Mouse (Mus musculus): ENCODE results near the gene Zdhhc24. TPM values are rescaled to one million over a fixed set of nuclear protein-coding genes. Genes with fewer than 3 reads are reported as not detected.

The Zdhhc24 gene
- polyA plus RNA-seq, 1 experiment: 23.6 TPM

DNA sequence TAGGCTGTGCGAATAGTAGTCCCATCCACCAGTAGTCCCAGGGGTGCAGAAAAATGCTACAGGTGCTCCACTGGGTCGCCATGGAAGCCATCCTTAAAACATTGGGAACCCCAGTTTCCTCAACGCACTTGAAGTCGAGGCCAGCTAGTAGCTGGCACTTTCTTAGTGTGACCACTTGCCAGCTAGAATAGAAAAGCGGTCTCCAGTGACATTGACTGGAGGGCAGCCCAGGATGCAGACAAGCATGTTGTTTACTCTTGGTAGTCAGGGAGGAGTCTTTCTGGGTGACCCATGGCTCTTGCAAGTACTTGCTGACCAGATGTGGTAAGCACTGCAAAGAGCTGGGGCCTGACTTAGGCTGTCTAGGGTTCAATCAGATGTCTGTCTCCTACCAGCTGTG is 50.3 kb downstream of the Zdhhc24 start:
- 52% methylated on average over 5 of the region's 5 CpGs for WGBS
- TF ChIP-seq CTCF (IDR thresholded peaks at IDR 0.05; ENCODE audit: insufficient read depth, low read length) (no peak), POLR2A (IDR thresholded peaks at IDR 0.05; ENCODE audit: borderline replicate concordance, extremely low read depth, low read depth, low read length) (no peak)
- Histone ChIP-seq H3K4me1 (ENCODE audit: control insufficient read depth, insufficient read depth, low read length) (no peaks in the 10 kb centered on the region), H3K4me3 (replicated peaks; ENCODE audit: extremely low read depth, low read depth, low read length) (no peak overlapping the region)
- no peak for DNase-seq

Other genes with a start within 250 kb of the Zdhhc24 start
- 0.20 and 0.65 TPM in 2 replicates for gene Gm960, start 180.0 kb upstream of the Zdhhc24 start, polyA plus RNA-seq (2012; rRNA removed)
- gene Sptbn2, start 167.5 kb upstream of the Zdhhc24 start, polyA plus RNA-seq (2012; rRNA removed): 1.3 and 4.4 TPM in 2 replicates
- gene Rbm4b, start 122.2 kb upstream of the Zdhhc24 start, polyA plus RNA-seq (2012; rRNA removed): 6.8 and 7.6 TPM in 2 replicates
- gene Rbm4, start 84.8 kb upstream of the Zdhhc24 start, polyA plus RNA-seq (2012; rRNA removed): 28.6 and 36.1 TPM in 2 replicates
- gene Gm21992, start 67.1 kb upstream of the Zdhhc24 start, polyA plus RNA-seq (2012; rRNA removed): 7.6 and 13.5 TPM in 2 replicates
- gene Rbm14, start 67.0 kb upstream of the Zdhhc24 start, polyA plus RNA-seq (2012; rRNA removed): 42.4 and 52.1 TPM in 2 replicates
- 32.5 and 44.7 TPM in 2 replicates for gene Ccs, start 39.3 kb upstream of the Zdhhc24 start, polyA plus RNA-seq (2012; rRNA removed)
- gene Ccdc87, start 39.3 kb upstream of the Zdhhc24 start, polyA plus RNA-seq (2012; rRNA removed): 0.33 and 0.46 TPM in 2 replicates
- gene Ctsf, start 23.5 kb upstream of the Zdhhc24 start, polyA plus RNA-seq (2012; rRNA removed): 48.7 and 76.1 TPM in 2 replicates
- 0.44 and 22.2 TPM in 2 replicates for gene Actn3, start 759 bp upstream of the Zdhhc24 start, polyA plus RNA-seq (2012; rRNA removed)
- 7.5 and 9.0 TPM in 2 replicates for gene Bbs1, start 28.0 kb downstream of the Zdhhc24 start, polyA plus RNA-seq (2012; rRNA removed)
- gene Dpp3, start 49.6 kb downstream of the Zdhhc24 start, polyA plus RNA-seq (2012; rRNA removed): 70.3 and 89.2 TPM in 2 replicates
- gene Peli3, start 64.5 kb downstream of the Zdhhc24 start, polyA plus RNA-seq (2012; rRNA removed): 5.5 and 5.8 TPM in 2 replicates
- 19.5 and 20.5 TPM in 2 replicates for gene Mrpl11, start 83.5 kb downstream of the Zdhhc24 start, polyA plus RNA-seq (2012; rRNA removed)
- 0.54 and 0.93 TPM in 2 replicates for gene Npas4, start 111.6 kb downstream of the Zdhhc24 start, polyA plus RNA-seq (2012; rRNA removed)
- gene Slc29a2, start 145.2 kb downstream of the Zdhhc24 start, polyA plus RNA-seq (2012; rRNA removed): 4.3 and 5.9 TPM in 2 replicates
- gene B4gat1, start 160.2 kb downstream of the Zdhhc24 start, polyA plus RNA-seq (2012; rRNA removed): 38.0 and 38.7 TPM in 2 replicates
- 0.58 and 0.78 TPM in 2 replicates for gene AC124502.3, start 160.2 kb downstream of the Zdhhc24 start, polyA plus RNA-seq (2012; rRNA removed)
- 36.3 and 40.4 TPM in 2 replicates for gene Brms1, start 162.7 kb downstream of the Zdhhc24 start, polyA plus RNA-seq (2012; rRNA removed)
- 10.2 and 10.4 TPM in 2 replicates for gene Rin1, start 171.8 kb downstream of the Zdhhc24 start, polyA plus RNA-seq (2012; rRNA removed)
- 20.9 and 22.6 TPM in 2 replicates for gene Cd248, start 189.4 kb downstream of the Zdhhc24 start, polyA plus RNA-seq (2012; rRNA removed)
- gene Tmem151a, start 206.9 kb downstream of the Zdhhc24 start, polyA plus RNA-seq (2012; rRNA removed): 10.7 and 11.8 TPM in 2 replicates
- 154 and 165 TPM in 2 replicates for gene Yif1a, start 209.9 kb downstream of the Zdhhc24 start, polyA plus RNA-seq (2012; rRNA removed)
- gene Cnih2, start 219.9 kb downstream of the Zdhhc24 start, polyA plus RNA-seq (2012; rRNA removed): 1.2 and 1.3 TPM in 2 replicates
- 213 and 232 TPM in 2 replicates for gene Rab1b, start 228.4 kb downstream of the Zdhhc24 start, polyA plus RNA-seq (2012; rRNA removed)
- gene Klc2, start 239.9 kb downstream of the Zdhhc24 start, polyA plus RNA-seq (2012; rRNA removed): 35.5 and 47.3 TPM in 2 replicates